Mouse (Mus musculus) lung, postnatal 0 days (tissue): ENCODE measurements around the gene Iqsec1. TPM values are rescaled to one million over a fixed set of nuclear protein-coding genes. Genes with fewer than 3 reads are reported as not detected.
A peak's percentile ranks its signal among the peaks of the same experiment; 100 is the strongest.
"Not testable (repeated sequence)": the region's sequence is repeated elsewhere in the genome, so short reads cannot be mapped to it uniquely, and the experiment has no call there.

Experiments used
- ATAC-seq: fragments of 200-750 bp; cut with Nextera tagmentation; 2 replicates; pipeline ENCODE4 v1.8.0; 2017; ENCODE audit warnings: moderate library complexity
- DNase-seq: peaks from one replicate; pipeline ENCODE4 v3.0.0-alpha.2; 2016; ENCODE audit warnings: low spot score
- H3K27ac ChIP-seq: fragments of 300-500 bp; sonication (generic); 2 replicates; pipeline ENCODE4 v1.5.1; 2014; ENCODE audit warnings: antibody characterized with exemption, mild to moderate bottlenecking, low read length, mixed read lengths
- H3K27me3 ChIP-seq: fragments of 300-500 bp; sonication (generic); replicated peaks from 2 replicates; pipeline ENCODE4 v1.6.1; 2014; ENCODE audit warnings: low read length, mixed read lengths; ENCODE audit not compliant: insufficient read depth
- H3K36me3 ChIP-seq: fragments of 300-500 bp; sonication (generic); 2 replicates; pipeline ENCODE4 v1.6.1; 2014; ENCODE audit warnings: low read length, mixed read lengths; ENCODE audit not compliant: insufficient read depth
- H3K4me1 ChIP-seq: fragments of 300-500 bp; sonication (generic); 2 replicates; pipeline ENCODE4 v1.6.1; 2014; ENCODE audit warnings: antibody characterized with exemption, low read depth, low read length, mixed read lengths; ENCODE audit not compliant: insufficient read depth
- H3K4me2 ChIP-seq: fragments of 300-500 bp; sonication (generic); replicated peaks from 2 replicates; pipeline ENCODE4 v1.6.1; 2014; ENCODE audit warnings: low read depth, mild to moderate bottlenecking, low read length, moderate library complexity, mixed read lengths
- H3K4me3 ChIP-seq: fragments of 300-500 bp; sonication (generic); 2 replicates; pipeline ENCODE4 v1.5.1; 2014; ENCODE audit warnings: low read depth, low read length
- H3K9ac ChIP-seq: fragments of 300-500 bp; sonication (generic); replicated peaks from 2 replicates; pipeline ENCODE4 v1.6.1; 2014; ENCODE audit warnings: low read depth, mild to moderate bottlenecking
- H3K9me3 ChIP-seq: fragments of 300-500 bp; sonication (generic); 2 replicates; pipeline ENCODE4 v1.6.1; 2016; ENCODE audit warnings: low read length, mixed read lengths
- CTCF ChIP-seq: IDR thresholded peaks from 2 replicates; pipeline ENCODE4 v1.5.1; 2016; ENCODE audit warnings: antibody characterized with exemption, mild to moderate bottlenecking
- EP300 ChIP-seq: IDR thresholded peaks from 2 replicates; pipeline ENCODE4 v1.6.1; 2016; ENCODE audit warnings: antibody characterized with exemption, mild to moderate bottlenecking, control low read depth
- whole genome bisulfite sequencing: fragments of 180-500 bp; shearing (Covaris S2); extraction: QIAGEN DNeasy Blood & Tissue Kit; methylation state at CpG from one replicate; pipeline ENCODE4 v1.1.7; 2014; 5-methylcytosine and 5-hydroxymethylcytosine counted together
- polyA plus RNA-seq: library from polyadenylated mRNA; unstranded; fragments of >200 nt; fragmentation: Nextera tagmentation; extraction: Ambion mirVana; gene quantifications from 2 replicates; pipeline ENCODE4 v1.2.1, GENCODE M21; 2015

Gene Iqsec1
- polyA plus RNA-seq, 1 experiment from 2014 or later: 18.6 TPM

- ATAC-seq (no peak), DNase-seq (no peak)
- no peak overlapping the region for H3K4me2 ChIP-seq
- no peaks in the 10 kb centered on the region for H3K9me3 ChIP-seq
- H3K27me3 ChIP-seq: no peaks in the 10 kb centered on the region
- TF ChIP-seq CTCF (no peak), EP300 (no peak)
- H3K4me1 ChIP-seq: no peaks in the 10 kb centered on the region
- H3K36me3 ChIP-seq: no peaks in the 10 kb centered on the region
- no peak overlapping the region for H3K4me3 ChIP-seq
- no peak overlapping the region for H3K9ac ChIP-seq
- no peak overlapping the region for H3K27ac ChIP-seq
- 33% methylated on average over 4 of the region's 4 CpGs for WGBS
Observed at GRCm38 (mm10) chr6:90635081-90635480, 353.4 kb downstream of the Iqsec1 start.

- DNase-seq, H3K36me3 ChIP-seq, H3K4me3 ChIP-seq, H3K9ac ChIP-seq, H3K27ac ChIP-seq, H3K4me1 ChIP-seq, H3K9me3 ChIP-seq, ATAC-seq, H3K27me3 ChIP-seq, H3K4me2 ChIP-seq: not testable (repeated sequence)
- 88% methylated on average over 3 of the region's 3 CpGs for WGBS
- peak; percentile 52 for TF ChIP-seq CTCF
Observed at GRCm38 (mm10) chr6:90632526-90632925, 356.0 kb downstream of the Iqsec1 start.

GRCm38 (mm10) chr6:90630427-90630826, 358.1 kb downstream of the Iqsec1 start:
- WGBS: 89% methylated on average over 7 of the region's 7 CpGs
- no peak overlapping the region for H3K27ac ChIP-seq
- H3K9ac ChIP-seq: no peak overlapping the region
- H3K4me1 ChIP-seq: no peaks in the 10 kb centered on the region
- TF ChIP-seq EP300: no peak
- no peak for TF ChIP-seq CTCF
- no peak overlapping the region for H3K4me2 ChIP-seq
- no peak for ATAC-seq
- H3K4me3 ChIP-seq: no peak overlapping the region
- no peaks in the 10 kb centered on the region for H3K9me3 ChIP-seq
- no peaks in the 10 kb centered on the region for H3K27me3 ChIP-seq
- H3K36me3 ChIP-seq: no peaks in the 10 kb centered on the region
- DNase-seq: no peak

DNA sequence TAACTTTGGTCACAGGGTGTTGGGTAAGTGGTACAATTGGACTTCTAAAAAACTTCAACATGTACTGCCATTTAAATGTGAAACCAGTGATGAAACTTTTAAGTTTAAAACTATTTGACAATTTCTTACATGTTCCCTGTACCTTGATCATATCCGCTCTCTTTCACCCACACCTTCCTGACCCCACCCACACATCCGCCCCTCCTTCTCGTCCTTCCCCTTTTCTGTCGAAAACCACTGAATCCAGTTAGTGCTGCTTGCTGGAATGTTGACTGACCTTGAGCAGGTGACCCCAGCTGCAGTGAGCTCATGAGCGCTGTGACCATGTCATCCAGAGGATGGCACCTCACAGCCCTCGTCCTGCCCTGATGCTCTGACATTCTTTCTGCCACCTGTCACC, 359.0 kb downstream of the Iqsec1 start:
- Histone ChIP-seq H3K36me3 (no peaks in the 10 kb centered on the region), H3K9me3 (no peaks in the 10 kb centered on the region), H3K27me3 (no peaks in the 10 kb centered on the region), H3K9ac (no peak overlapping the region), H3K4me3 (no peak overlapping the region), H3K4me1 (no peaks in the 10 kb centered on the region), H3K27ac (no peak overlapping the region), H3K4me2 (no peak overlapping the region)
- 77% methylated on average over 6 of the region's 6 CpGs for WGBS
- no peak for ATAC-seq
- no peak for DNase-seq
- TF ChIP-seq EP300 (no peak), CTCF (no peak)

DNA sequence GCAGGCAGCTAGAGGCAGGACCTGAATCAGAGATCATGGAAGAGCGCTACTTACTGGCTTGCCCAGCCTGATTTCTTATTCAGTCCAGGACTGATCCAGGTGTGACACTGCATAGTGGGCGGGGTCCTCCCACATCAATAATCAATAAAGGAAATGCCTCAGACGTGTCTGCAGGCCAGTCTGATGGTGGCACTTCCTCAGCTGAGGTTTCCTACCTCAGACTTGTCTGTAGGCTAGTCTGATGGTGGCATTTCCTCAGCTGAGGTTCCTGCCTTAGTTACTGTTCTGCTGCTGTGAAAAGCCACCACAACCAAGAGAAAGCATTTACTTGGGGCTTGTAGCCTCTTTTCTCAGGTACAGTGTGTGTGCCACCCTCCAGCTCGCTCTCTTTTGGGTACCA, 360.9 kb downstream of the Iqsec1 start:
- 83% methylated on average over 4 of the region's 4 CpGs for WGBS

DNA sequence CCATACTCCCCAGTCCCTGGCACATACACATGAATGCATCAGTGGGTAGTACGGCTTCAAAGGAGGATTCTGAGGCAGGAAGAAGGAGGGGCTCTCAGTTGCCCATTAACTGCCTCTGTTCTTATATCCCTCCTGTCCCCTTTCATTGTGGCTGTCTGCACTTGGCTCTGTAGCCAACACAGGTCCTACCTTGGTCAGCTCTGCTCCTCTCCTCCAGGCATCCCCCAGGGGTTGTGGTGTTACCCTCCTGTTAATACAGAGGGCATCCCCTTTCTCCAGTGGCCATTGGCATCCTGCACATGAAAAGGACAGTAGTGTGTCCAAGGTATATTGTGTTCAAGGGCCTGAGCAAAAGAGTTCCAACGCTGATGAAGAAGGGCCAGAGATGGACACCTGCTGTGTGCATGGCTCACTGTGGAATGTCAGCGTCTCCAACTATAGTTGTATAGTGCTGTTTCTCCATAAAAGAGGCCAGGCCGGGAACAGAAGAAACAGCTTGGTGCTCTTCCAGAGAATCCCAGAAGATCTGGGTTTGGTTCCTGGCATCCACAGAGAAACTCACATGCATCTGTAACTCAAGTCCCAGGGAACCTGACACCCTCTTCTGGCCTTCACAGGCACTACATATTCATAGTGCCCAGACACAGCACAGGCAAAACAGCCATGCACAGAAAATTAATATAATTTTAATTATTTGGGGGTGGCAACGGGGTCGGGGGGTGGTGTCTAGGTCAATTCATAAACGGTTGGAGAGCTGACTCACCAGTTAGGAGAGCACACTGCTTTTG, 363.1 kb downstream of the Iqsec1 start:
- WGBS: 85% methylated on average over 6 of the region's 7 CpGs
- TF ChIP-seq CTCF (peak; percentile 31), EP300 (no peak)
- Histone ChIP-seq H3K9ac (no peak overlapping the region), H3K4me1 (peaks cover 8% of the 10 kb centered on the region; the same call in 1 of the 2 replicates), H3K9me3 (no peaks in the 10 kb centered on the region), H3K36me3 (no peaks in the 10 kb centered on the region), H3K27ac (peak overlapping the region; percentile 48), H3K27me3 (no peaks in the 10 kb centered on the region), H3K4me3 (no peak overlapping the region), H3K4me2 (no peak overlapping the region)
- DNase-seq (no peak), ATAC-seq (no peak)

More for the DNA sequence above, 360.9 kb downstream of the Iqsec1 start:
- Histone ChIP-seq H3K36me3 (no peaks in the 10 kb centered on the region), H3K27me3 (no peaks in the 10 kb centered on the region), H3K9ac (no peak overlapping the region), H3K4me1 (no peaks in the 10 kb centered on the region), H3K9me3 (no peaks in the 10 kb centered on the region), H3K4me2 (no peak overlapping the region), H3K4me3 (no peak overlapping the region), H3K27ac (no peak overlapping the region)
- DNase-seq: no peak
- TF ChIP-seq CTCF: no peak
- no peak for TF ChIP-seq EP300
- no peak for ATAC-seq
